Mouse (Mus musculus): ENCODE data around the gene Psg22.

DNA sequence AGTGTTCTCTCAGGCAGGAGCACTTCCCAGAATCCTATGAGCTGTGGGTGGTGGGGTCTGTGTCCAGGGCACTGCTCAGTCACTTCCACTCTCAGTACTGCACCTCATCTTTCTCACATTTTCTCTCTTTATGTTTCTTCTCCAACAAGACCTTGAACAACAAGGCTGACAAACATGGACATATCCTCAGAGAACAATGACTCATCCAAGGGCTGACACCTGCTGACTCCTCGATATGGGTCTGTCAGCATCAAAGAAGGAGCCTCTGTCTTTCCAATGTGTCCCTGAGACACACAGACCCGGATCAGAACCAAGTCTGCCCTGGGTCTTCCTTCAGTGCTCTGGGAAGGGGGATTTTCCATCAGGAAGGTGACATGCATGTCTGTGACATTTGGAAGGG is 31.8 kb upstream of the Psg22 start, which contains the start of gene Psg20:
- TF ChIP-seq CTCF (IDR thresholded peaks at IDR 0.05; ENCODE audit: low read depth): no peak
- no peak for TF ChIP-seq EP300 (IDR thresholded peaks at IDR 0.05; ENCODE audit: low read depth)
